Mouse (Mus musculus): Measurements from ENCODE around the gene 1810009J06Rik. TPM values are rescaled to one million over a fixed set of nuclear protein-coding genes. Genes with fewer than 3 reads are reported as not detected.
"Not testable (repeated sequence)": the region's sequence is repeated elsewhere in the genome, so short reads cannot be mapped to it uniquely, and the experiment has no call there.

The 1810009J06Rik gene
- not detected in 2 replicates for polyA plus RNA-seq (2012; ENCODE audit: insufficient read depth, insufficient read length, missing spikeins)

DNA sequence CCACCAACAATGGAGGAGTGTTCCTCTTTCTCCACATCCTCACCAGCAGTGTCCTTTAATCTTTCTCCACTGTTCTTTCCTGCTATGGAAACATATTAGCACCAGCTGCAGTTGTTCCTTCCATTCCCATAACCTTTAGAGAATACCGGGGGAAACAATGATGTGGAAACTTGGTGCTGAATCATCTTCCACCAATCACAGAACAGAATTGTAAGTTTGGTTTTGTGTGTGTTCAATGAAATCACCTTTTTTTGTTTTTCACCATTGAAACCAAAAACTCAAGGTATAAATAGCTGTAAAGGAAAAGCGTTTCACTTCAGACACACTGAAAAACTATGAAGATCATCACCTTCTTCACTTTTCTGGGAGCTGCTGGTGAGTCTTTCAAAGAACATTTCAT, at the start of gene 1810009J06Rik:
Gene 1810009J06Rik, plus strand, starts transcription at position 301 of the 400 bp plus-strand sequence.
- not testable (repeated sequence) for H3K4me1 ChIP-seq (ENCODE audit: control insufficient read depth, insufficient read depth, low read length); H3K4me3 ChIP-seq (ENCODE audit: insufficient read depth, low read length); H3K27ac ChIP-seq (ENCODE audit: insufficient read depth, low read depth, low read length)

DNA sequence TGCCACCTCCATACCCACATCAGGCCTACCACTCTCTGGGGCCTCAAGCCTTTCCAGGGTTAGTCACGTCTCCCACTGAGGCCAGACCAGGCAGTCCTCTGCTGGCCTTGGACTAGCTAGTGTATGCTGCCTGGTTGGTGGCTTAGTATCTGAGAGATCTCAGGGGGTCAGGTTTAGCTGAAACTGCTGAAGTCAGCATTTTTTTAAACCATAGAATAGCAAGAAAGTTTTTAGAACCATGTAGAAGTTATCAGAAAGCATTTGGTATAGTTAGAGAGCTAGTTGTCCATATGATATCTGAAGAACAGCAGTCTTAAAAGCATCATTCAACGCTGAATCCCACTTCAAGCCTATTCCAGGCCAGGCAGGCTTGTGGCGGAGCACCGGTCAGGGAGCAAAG, 44.6 kb upstream of the 1810009J06Rik start:
- H3K4me1 ChIP-seq (ENCODE audit: control insufficient read depth, insufficient read depth, low read length), result no peaks in the 10 kb centered on the region
- H3K27ac ChIP-seq (ENCODE audit: insufficient read depth, low read depth, low read length), result no peak overlapping the region
- H3K4me3 ChIP-seq (ENCODE audit: insufficient read depth, low read length), result no peak overlapping the region
- TF ChIP-seq POLR2A (IDR thresholded peaks at IDR 0.05; ENCODE audit: borderline replicate concordance, low read depth, low read length) (no peak), CTCF (IDR thresholded peaks at IDR 0.05; ENCODE audit: low read depth, low read length) (no peak)

DNA sequence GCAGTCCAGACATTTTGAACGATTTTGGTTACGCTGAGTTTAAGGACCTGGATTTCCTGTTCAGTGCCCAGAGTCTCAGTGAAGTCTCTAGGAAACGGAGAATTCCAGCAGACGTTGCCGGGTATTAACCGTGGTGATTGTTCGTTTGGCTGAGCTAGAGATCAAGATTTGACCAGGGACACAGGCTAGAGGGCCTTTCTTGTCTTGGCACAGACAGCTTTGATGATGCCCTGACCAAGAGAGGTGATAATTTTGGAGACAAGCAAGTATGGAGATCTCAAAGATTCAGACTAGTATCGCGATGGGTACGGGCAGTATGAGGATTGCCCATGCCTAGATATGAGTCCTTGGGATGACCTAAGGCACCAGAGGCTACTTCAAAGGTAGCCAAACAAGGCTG, 24.1 kb upstream of the 1810009J06Rik start, which contains the start of gene 1700074P13Rik:
Gene 1700074P13Rik, minus strand, starts transcription at position 101 of the 400 bp plus-strand sequence.
- no peak for TF ChIP-seq CTCF (IDR thresholded peaks at IDR 0.05; ENCODE audit: low read depth, low read length)
- TF ChIP-seq POLR2A (IDR thresholded peaks at IDR 0.05; ENCODE audit: borderline replicate concordance, low read depth, low read length), result no peak
- H3K4me3 ChIP-seq (ENCODE audit: insufficient read depth, low read length), result no peak within 1 kb of the TSS
- H3K4me1 ChIP-seq (ENCODE audit: control insufficient read depth, insufficient read depth, low read length), result no peaks in the 10 kb centered on the region
- H3K27ac ChIP-seq (ENCODE audit: insufficient read depth, low read depth, low read length), result no peak within 1 kb of the TSS

DNA sequence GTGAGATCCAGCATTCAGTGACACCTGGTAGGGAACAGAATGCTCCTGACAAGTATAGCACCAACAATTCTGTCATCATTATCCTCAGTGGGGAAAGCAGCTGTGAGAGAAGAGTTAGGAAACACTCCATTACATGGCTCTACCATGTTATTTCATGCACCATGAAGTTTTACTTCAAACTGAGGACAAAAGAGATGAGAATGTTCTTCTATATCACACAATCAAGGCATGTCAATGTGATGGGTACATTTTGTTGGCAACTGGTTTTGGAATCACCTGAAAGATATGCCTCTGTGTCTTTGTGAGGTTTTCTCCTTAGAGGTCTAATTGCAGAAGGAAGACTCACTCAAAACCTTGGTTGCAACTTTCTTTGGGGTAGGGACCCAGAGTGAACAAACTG, 12.8 kb upstream of the 1810009J06Rik start, which contains the start of gene Gm4744:
Gene Gm4744, minus strand, starts transcription at position 101 of the 400 bp plus-strand sequence.
- H3K4me3 ChIP-seq (ENCODE audit: insufficient read depth, low read length), result no peak within 1 kb of the TSS
- TF ChIP-seq POLR2A (IDR thresholded peaks at IDR 0.05; ENCODE audit: borderline replicate concordance, low read depth, low read length) (no peak), CTCF (IDR thresholded peaks at IDR 0.05; ENCODE audit: low read depth, low read length) (no peak)
- H3K27ac ChIP-seq (ENCODE audit: insufficient read depth, low read depth, low read length), result no peak within 1 kb of the TSS
- no peaks in the 10 kb centered on the region for H3K4me1 ChIP-seq (ENCODE audit: control insufficient read depth, insufficient read depth, low read length)

DNA sequence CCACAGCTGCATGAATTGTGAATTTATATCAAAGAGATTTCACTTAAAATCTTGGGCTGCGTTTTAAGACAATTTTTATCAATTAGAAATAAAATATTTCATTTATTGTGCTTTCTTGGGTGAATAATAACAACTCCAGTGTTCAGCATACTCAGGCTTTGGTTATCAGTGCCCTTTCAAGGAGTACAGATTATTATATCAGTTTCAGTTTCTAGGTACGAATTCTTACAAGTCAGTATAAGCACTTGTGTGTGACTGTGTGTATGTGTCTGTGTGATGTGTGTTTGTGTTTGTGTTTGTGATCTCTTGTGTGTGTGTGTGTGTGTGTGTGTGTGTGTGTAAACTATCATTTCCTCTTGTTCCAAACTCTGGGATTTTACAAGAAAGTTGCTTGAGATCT, 10.8 kb upstream of the 1810009J06Rik start:
- Histone ChIP-seq H3K27ac (ENCODE audit: insufficient read depth, low read depth, low read length) (no peak overlapping the region), H3K4me1 (ENCODE audit: control insufficient read depth, insufficient read depth, low read length) (no peaks in the 10 kb centered on the region)
- TF ChIP-seq POLR2A (IDR thresholded peaks at IDR 0.05; ENCODE audit: borderline replicate concordance, low read depth, low read length), result no peak
- TF ChIP-seq CTCF (IDR thresholded peaks at IDR 0.05; ENCODE audit: low read depth, low read length), result no peak

DNA sequence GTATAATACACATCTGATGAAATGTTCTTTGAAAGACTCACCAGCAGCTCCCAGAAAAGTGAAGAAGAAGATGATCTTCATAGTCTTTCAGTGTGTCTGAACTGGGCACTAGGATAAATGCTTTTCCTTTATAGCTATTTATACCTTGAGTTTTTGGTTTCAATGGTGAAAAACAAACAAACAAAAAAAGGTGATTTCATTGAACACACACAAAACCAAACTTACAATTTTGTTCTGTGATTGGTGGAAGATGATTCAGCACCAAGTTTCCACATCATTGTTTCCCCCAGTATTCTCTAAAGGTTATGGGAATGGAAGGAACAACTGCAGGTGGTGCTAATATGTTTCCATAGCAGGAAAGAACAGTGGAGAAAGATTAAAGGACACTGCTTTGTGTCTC, 34.8 kb downstream of the 1810009J06Rik start, which contains the start of gene Gm2663:
Gene Gm2663, minus strand, starts transcription at position 101 of the 400 bp plus-strand sequence.
- not testable (repeated sequence) for H3K4me1 ChIP-seq (ENCODE audit: control insufficient read depth, insufficient read depth, low read length); H3K4me3 ChIP-seq (ENCODE audit: insufficient read depth, low read length); H3K27ac ChIP-seq (ENCODE audit: insufficient read depth, low read depth, low read length)

More for the DNA sequence above, 10.8 kb upstream of the 1810009J06Rik start:
- no peak overlapping the region for H3K4me3 ChIP-seq (ENCODE audit: insufficient read depth, low read length)

DNA sequence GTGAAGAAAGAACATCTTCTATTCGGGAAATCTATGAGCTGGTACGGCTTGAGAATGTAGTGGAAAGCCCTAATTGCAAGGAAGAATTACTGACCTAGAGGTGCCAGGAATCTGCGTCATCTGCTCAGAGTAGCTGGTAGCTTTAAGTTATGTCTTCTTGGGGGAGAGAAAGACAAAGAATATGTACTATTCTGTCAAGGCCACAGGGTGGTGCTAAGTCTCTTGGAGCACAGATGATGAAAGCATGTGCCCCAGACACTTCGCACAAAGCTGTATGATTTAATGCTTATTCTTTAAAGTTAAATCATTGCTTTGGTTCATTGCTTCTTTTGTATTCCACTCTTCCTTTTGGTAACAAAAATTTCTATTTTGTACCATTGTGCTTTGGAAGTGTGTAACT, 50.5 kb downstream of the 1810009J06Rik start:
- TF ChIP-seq POLR2A (IDR thresholded peaks at IDR 0.05; ENCODE audit: borderline replicate concordance, low read depth, low read length) (no peak), CTCF (IDR thresholded peaks at IDR 0.05; ENCODE audit: low read depth, low read length) (no peak)
- H3K4me1 ChIP-seq (ENCODE audit: control insufficient read depth, insufficient read depth, low read length), result peaks cover 6% of the 10 kb centered on the region
- no peak overlapping the region for H3K4me3 ChIP-seq (ENCODE audit: insufficient read depth, low read length)
- no peak overlapping the region for H3K27ac ChIP-seq (ENCODE audit: insufficient read depth, low read depth, low read length)

Other genes with a start within 250 kb of the 1810009J06Rik start
- not detected in 2 replicates for gene Moxd2, start 77.3 kb upstream of the 1810009J06Rik start, polyA plus RNA-seq (2012; ENCODE audit: insufficient read depth, insufficient read length, missing spikeins)
- not detected in 2 replicates for gene Prss58, start 64.4 kb upstream of the 1810009J06Rik start, polyA plus RNA-seq (2012; ENCODE audit: insufficient read depth, insufficient read length, missing spikeins)
- not detected in 2 replicates for gene 1700074P13Rik, start 24.2 kb upstream of the 1810009J06Rik start, polyA plus RNA-seq (2012; ENCODE audit: insufficient read depth, insufficient read length, missing spikeins)
- gene Gm4744, start 12.9 kb upstream of the 1810009J06Rik start, polyA plus RNA-seq (2012; ENCODE audit: insufficient read depth, insufficient read length, missing spikeins), result not detected in 2 replicates
- gene Gm2663, start 34.7 kb downstream of the 1810009J06Rik start, polyA plus RNA-seq (2012; ENCODE audit: insufficient read depth, insufficient read length, missing spikeins), result not detected in 2 replicates
- not detected in 2 replicates for gene 2210010C04Rik, start 70.8 kb downstream of the 1810009J06Rik start, polyA plus RNA-seq (2012; ENCODE audit: insufficient read depth, insufficient read length, missing spikeins)